Mouse (Mus musculus) small intestine, adult 2 months (tissue): ENCODE data around the gene Slc16a4.

Experiments
- CTCF ChIP-seq: fragments of 200-500 bp; IDR thresholded peaks from 2 replicates; pipeline ENCODE4 v1.5.1; 2012; ENCODE audit warnings: low read depth, mild to moderate bottlenecking, control low read depth, inconsistent platforms, low read length, moderate library complexity, mixed read lengths; ENCODE audit not compliant: insufficient replicate concordance, insufficient read length; ENCODE audit errors: extremely low read depth
- POLR2A ChIP-seq: fragments of 200-500 bp; IDR thresholded peaks from 2 replicates; pipeline ENCODE4 v1.6.1; 2012; ENCODE audit warnings: low read depth, mild to moderate bottlenecking, control low read depth, inconsistent platforms, low read length, moderate library complexity

GRCm38 (mm10) chr3:107321141-107321540 lies 30.1 kb downstream of the Slc16a4 start:
- no peak for TF ChIP-seq CTCF
- no peak for TF ChIP-seq POLR2A
